Mouse (Mus musculus): ENCODE results near the gene Foxc1.

The Foxc1 gene

GRCm38 (mm10) chr13:31806428-31806832, at the start of gene Foxc1:
Foxc1 (plus strand) TSS chr13:31806633.
- DNase-seq = peak; percentile 25

- DNase-seq = no peak
These were observed 46.0 kb upstream of the Foxc1 start for GRCm38 (mm10) chr13:31760411-31760810.

GRCm38 (mm10) chr13:31761057-31761456, 45.4 kb upstream of the Foxc1 start:
- DNase-seq = no peak

- DNase-seq = no peak
These were observed 42.0 kb upstream of the Foxc1 start for GRCm38 (mm10) chr13:31764419-31764818.

- no peak for DNase-seq
These were observed 40.9 kb upstream of the Foxc1 start for GRCm38 (mm10) chr13:31765564-31765963.

- DNase-seq = no peak
These were observed 33.6 kb upstream of the Foxc1 start for GRCm38 (mm10) chr13:31772882-31773281.

- no peak for DNase-seq
These were observed 30.7 kb upstream of the Foxc1 start for GRCm38 (mm10) chr13:31775762-31776161.

- DNase-seq = no peak
These were observed 27.0 kb upstream of the Foxc1 start for GRCm38 (mm10) chr13:31779281-31779981.

GRCm38 (mm10) chr13:31780299-31780698, 26.1 kb upstream of the Foxc1 start:
- DNase-seq = no peak

GRCm38 (mm10) chr13:31782063-31782462, 24.4 kb upstream of the Foxc1 start:
- DNase-seq = no peak

GRCm38 (mm10) chr13:31784757-31785156, 21.7 kb upstream of the Foxc1 start:
- DNase-seq = no peak

- DNase-seq = peak; percentile 32
These were observed 13.8 kb upstream of the Foxc1 start for GRCm38 (mm10) chr13:31792480-31793132.

GRCm38 (mm10) chr13:31793163-31793562, 13.3 kb upstream of the Foxc1 start:
- DNase-seq = no peak

GRCm38 (mm10) chr13:31797346-31797745, 9.1 kb upstream of the Foxc1 start:
- DNase-seq = no peak

- DNase-seq = no peak
These were observed 8.4 kb upstream of the Foxc1 start for GRCm38 (mm10) chr13:31798075-31798474.

GRCm38 (mm10) chr13:31800581-31801576, 5.6 kb upstream of the Foxc1 start:
- peak; percentile 64 for DNase-seq

- no peak for DNase-seq
These were observed 4.6 kb upstream of the Foxc1 start for GRCm38 (mm10) chr13:31801703-31802305.

- no peak for DNase-seq
These were observed 4.0 kb upstream of the Foxc1 start for GRCm38 (mm10) chr13:31802447-31802846.

GRCm38 (mm10) chr13:31803166-31804093, 3.0 kb upstream of the Foxc1 start:
- no peak for DNase-seq

GRCm38 (mm10) chr13:31804571-31804970, 1.9 kb upstream of the Foxc1 start:
- DNase-seq = no peak

- no peak for DNase-seq
These were observed 504 bp upstream of the Foxc1 start for GRCm38 (mm10) chr13:31805831-31806427.
